Mouse (Mus musculus): ENCODE results near the gene Helq. TPM values are rescaled to one million over a fixed set of nuclear protein-coding genes. Genes with fewer than 3 reads are reported as not detected.

Gene Helq
- total RNA-seq, 2 experiments from 2014 or later = 25.5 to 34.6 TPM

DNA sequence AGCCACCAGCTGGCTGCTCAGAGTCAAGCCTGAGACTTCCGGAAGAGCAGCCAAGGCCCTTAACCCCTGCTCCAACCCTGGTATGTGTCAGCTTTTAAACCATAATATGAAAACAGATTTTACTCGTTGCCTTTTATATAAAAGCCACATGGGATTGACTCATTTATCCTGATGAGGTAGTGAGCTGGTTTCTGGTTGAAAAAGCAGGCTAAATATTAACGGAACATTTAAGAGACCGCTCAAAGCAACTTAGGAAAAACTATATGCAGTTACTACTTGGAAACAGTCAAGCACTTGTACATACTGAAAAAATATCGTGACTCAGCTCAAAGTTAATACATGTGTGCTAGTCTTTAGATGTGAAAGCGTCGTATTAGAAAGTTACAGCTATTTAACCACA lies 6.1 kb downstream of the Helq start:
- ATAC-seq (replicated peaks; ENCODE audit: low FRiP score, poor library complexity, severe bottlenecking) = no peak

- ATAC-seq (replicated peaks; ENCODE audit: low FRiP score, poor library complexity, severe bottlenecking) = no peak
Measured at GRCm38 (mm10) chr5:100787527-100787926, 10.9 kb downstream of the Helq start.

- no peak for ATAC-seq (replicated peaks; ENCODE audit: low FRiP score, poor library complexity, severe bottlenecking)
Measured at GRCm38 (mm10) chr5:100779002-100779401, 19.4 kb downstream of the Helq start.

GRCm38 (mm10) chr5:100776900-100777299 lies 21.5 kb downstream of the Helq start:
- ATAC-seq (replicated peaks; ENCODE audit: low FRiP score, poor library complexity, severe bottlenecking) = no peak

DNA sequence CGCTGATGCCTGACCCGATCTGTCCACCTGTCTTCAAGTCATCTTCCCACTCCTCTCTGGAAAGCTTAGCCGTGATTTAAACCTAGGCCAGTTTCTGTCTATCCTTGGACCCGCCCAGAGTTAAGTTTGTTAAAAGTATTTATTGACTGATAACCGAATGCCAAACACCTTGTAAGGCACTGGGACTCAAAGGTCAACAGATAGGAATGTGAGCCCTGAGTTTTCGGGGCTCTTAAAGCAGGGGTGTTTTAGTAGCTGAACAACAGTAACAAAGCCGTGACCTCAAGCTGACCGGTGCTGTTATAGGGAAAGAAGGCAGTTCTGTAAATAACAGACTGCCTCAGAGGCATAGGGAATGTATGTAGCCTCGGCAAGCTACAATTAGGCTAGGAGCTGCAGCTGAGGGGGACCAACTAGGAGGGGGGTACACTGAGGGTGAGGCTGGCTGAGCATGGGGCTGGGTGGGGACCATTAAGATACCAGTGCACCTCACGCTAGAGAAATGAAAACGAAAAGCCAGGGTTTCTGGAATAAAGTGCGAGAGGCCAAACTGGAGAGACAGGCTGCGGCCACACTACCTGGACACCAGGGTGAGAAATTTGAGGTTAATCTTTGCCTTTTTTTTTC lies 22.5 kb downstream of the Helq start:
- ATAC-seq (replicated peaks; ENCODE audit: low FRiP score, poor library complexity, severe bottlenecking) = no peak

- ATAC-seq (replicated peaks; ENCODE audit: low FRiP score, poor library complexity, severe bottlenecking) = no peak
Measured at GRCm38 (mm10) chr5:100771575-100771974, 26.8 kb downstream of the Helq start.

DNA sequence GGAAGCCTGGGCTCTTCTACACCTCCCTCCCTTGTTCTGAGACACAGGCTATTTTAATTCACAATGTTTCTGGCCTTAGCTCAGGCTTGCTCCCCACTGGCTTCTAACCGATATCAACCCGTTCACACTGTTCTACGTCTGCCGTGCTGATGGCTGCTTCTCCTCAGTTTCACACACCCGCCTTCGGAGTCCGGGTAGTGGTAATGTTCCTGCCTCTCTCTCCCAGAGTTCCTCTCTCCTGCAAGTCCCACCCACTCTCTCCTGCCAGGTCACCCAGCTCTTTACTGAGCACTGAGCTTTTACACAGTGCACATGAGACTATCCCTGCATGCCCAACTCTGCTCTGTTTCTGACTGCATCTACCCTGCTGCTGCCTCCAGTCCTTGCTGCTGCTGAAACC lies 32.4 kb downstream of the Helq start:
- no peak for ATAC-seq (replicated peaks; ENCODE audit: low FRiP score, poor library complexity, severe bottlenecking)

GRCm38 (mm10) chr5:100761736-100762135 lies 36.7 kb downstream of the Helq start:
- no peak for ATAC-seq (replicated peaks; ENCODE audit: low FRiP score, poor library complexity, severe bottlenecking)

- no peak for ATAC-seq (replicated peaks; ENCODE audit: low FRiP score, poor library complexity, severe bottlenecking)
Measured at GRCm38 (mm10) chr5:100760049-100760663, 38.2 kb downstream of the Helq start.

DNA sequence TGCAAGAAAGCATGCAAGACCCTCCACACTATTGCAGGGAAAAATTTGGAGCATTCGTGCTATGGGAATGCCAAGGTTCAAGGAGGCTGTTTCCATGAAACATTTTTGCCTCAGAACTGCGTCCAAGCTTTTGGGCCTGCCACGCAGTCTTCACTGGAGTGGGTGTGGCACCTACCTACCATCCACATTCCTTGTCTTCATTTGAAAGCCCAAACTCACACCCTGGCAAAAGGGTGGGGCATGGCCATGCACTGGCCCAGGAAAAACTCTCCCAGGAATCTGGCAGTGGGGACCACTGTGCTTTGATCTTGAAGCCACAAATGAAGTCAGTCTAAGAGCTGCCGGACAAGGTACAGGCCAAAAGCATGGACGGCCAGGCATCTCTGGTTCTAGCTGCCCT lies 40.3 kb downstream of the Helq start:
- no peak for ATAC-seq (replicated peaks; ENCODE audit: low FRiP score, poor library complexity, severe bottlenecking)

DNA sequence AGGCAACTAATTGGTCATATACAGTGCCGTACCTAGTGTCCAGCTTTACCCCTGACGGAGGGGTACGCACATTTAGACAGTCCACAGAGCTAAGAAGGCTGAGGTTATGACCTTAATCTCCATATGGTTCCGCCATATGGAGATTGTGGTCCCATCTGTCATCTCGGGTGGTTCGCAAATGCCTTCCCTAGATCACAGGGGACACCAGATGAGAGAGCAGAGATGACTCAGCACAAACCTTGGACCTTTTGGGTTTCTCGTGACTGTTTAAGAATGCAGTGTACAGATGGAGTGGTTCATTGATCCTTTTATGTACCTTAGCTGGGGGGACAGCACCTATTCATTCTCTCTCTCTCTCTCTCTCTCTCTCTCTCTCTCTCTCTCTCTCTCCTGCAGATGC lies 45.0 kb downstream of the Helq start:
- no peak for ATAC-seq (replicated peaks; ENCODE audit: low FRiP score, poor library complexity, severe bottlenecking)

- ATAC-seq (replicated peaks; ENCODE audit: low FRiP score, poor library complexity, severe bottlenecking) = no peak
Measured at GRCm38 (mm10) chr5:100751655-100752054, 46.7 kb downstream of the Helq start.

GRCm38 (mm10) chr5:100750617-100751255 lies 47.7 kb downstream of the Helq start:
- no peak for ATAC-seq (replicated peaks; ENCODE audit: low FRiP score, poor library complexity, severe bottlenecking)

DNA sequence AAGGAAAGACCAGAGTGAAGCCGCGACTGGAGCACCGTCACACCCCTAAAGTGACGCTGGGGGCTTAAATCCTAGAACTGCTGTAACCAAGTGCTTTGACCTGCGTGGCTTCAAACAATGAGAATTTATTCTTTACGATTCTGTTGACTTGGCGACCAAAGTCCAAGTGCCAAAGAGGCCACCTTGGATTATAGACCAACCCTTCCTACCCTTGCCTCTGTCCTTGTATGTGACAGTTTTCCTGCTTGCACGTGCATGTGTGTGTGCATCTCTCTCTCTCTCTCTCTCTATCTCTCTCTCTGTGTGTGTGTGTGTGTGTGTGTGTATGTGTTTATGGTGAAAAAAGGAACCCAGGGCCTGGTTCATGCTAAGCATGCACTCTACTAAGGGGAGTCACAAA lies 59.6 kb downstream of the Helq start:
- ATAC-seq (replicated peaks; ENCODE audit: low FRiP score, poor library complexity, severe bottlenecking) = no peak

- ATAC-seq (replicated peaks; ENCODE audit: low FRiP score, poor library complexity, severe bottlenecking) = no peak
Measured at GRCm38 (mm10) chr5:100736919-100737318, 61.5 kb downstream of the Helq start.

GRCm38 (mm10) chr5:100734535-100734934 lies 63.9 kb downstream of the Helq start:
- ATAC-seq (replicated peaks; ENCODE audit: low FRiP score, poor library complexity, severe bottlenecking) = no peak

GRCm38 (mm10) chr5:100728757-100729156 lies 69.6 kb downstream of the Helq start:
- no peak for ATAC-seq (replicated peaks; ENCODE audit: low FRiP score, poor library complexity, severe bottlenecking)

- no peak for ATAC-seq (replicated peaks; ENCODE audit: low FRiP score, poor library complexity, severe bottlenecking)
Measured at GRCm38 (mm10) chr5:100726001-100726400, 72.4 kb downstream of the Helq start.

- no peak for ATAC-seq (replicated peaks; ENCODE audit: low FRiP score, poor library complexity, severe bottlenecking)
Measured at GRCm38 (mm10) chr5:100719235-100720088, 78.9 kb downstream of the Helq start, which contains the start of gene Hpse. Gene Hpse, minus strand, starts transcription at chr5:100719716.

DNA sequence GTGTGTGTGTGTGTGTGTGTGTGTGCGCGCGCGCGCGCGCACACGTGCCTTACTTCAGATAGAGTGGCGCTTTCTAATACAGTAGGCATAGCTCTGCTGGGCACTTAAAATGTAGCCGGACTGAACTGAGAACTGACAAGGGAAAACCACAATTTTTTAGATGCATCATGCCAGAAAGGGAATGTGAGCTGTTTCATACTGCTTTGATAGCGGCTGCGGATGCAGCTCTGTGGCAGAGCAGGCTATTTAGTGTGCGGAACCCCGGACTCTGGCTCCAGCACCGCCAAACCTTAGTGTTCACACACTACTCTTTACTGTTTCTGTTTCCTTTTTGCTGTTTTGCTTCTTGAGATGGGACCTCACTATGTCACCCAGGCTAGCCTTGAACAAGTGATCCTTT lies 81.6 kb downstream of the Helq start:
- no peak for ATAC-seq (replicated peaks; ENCODE audit: low FRiP score, poor library complexity, severe bottlenecking)
